Mouse (Mus musculus) midbrain, postnatal 0 days (tissue): Measurements from ENCODE around the gene Adgrl4. TPM values are rescaled to one million over a fixed set of nuclear protein-coding genes. Genes with fewer than 3 reads are reported as not detected.

Source experiments
- ATAC-seq: fragments of 200-750 bp; cut with Nextera tagmentation; 2 replicates; pipeline ENCODE4 v1.8.0; 2017; ENCODE audit warnings: moderate number of reproducible peaks, mild to moderate bottlenecking, moderate TSS enrichment, moderate library complexity; ENCODE audit not compliant: low FRiP score
- DNase-seq: peaks from one replicate; pipeline ENCODE4 v3.0.0-alpha.2; 2015; ENCODE audit warnings: low spot score
- H3K27ac ChIP-seq: fragments of 300-500 bp; sonication (generic); 2 replicates; pipeline ENCODE4 v1.5.1; 2014; ENCODE audit warnings: low read depth, mild to moderate bottlenecking, low read length, mixed read lengths
- H3K27me3 ChIP-seq: fragments of 300-500 bp; sonication (generic); 2 replicates; pipeline ENCODE4 v1.6.1; 2014; ENCODE audit warnings: low read length, control low read depth, mixed read lengths; ENCODE audit not compliant: insufficient read depth
- H3K36me3 ChIP-seq: fragments of 300-500 bp; sonication (generic); 2 replicates; pipeline ENCODE4 v1.6.1; 2014; ENCODE audit warnings: low read length, control low read depth, mixed read lengths; ENCODE audit not compliant: insufficient read depth
- H3K4me1 ChIP-seq: fragments of 300-500 bp; sonication (generic); 2 replicates; pipeline ENCODE4 v1.6.1; 2014; ENCODE audit warnings: mild to moderate bottlenecking, control low read depth, antibody characterized with exemption, low read length, mixed read lengths; ENCODE audit not compliant: insufficient read depth
- H3K4me2 ChIP-seq: fragments of 300-500 bp; sonication (generic); 2 replicates; pipeline ENCODE4 v1.6.1; 2014; ENCODE audit warnings: low read depth, mild to moderate bottlenecking, low read length, mixed read lengths; ENCODE audit not compliant: poor library complexity, severe bottlenecking
- H3K4me3 ChIP-seq: fragments of 300-500 bp; sonication (generic); 2 replicates; pipeline ENCODE4 v1.5.1; 2014; ENCODE audit warnings: low read depth, mild to moderate bottlenecking, low read length, moderate library complexity
- H3K9ac ChIP-seq: fragments of 300-500 bp; sonication (generic); replicated peaks from 2 replicates; pipeline ENCODE4 v1.6.1; 2014; ENCODE audit warnings: mild to moderate bottlenecking, low read length, moderate library complexity, mixed read lengths; ENCODE audit not compliant: poor library complexity, severe bottlenecking
- H3K9me3 ChIP-seq: fragments of 300-500 bp; sonication (generic); 2 replicates; pipeline ENCODE4 v1.6.1; 2016; ENCODE audit warnings: low read length, control low read depth
- CTCF ChIP-seq: IDR thresholded peaks from 2 replicates; pipeline ENCODE4 v1.5.1; 2016; ENCODE audit warnings: antibody characterized with exemption, mild to moderate bottlenecking
- WGBS: fragments of 180-500 bp; shearing (Covaris S2); extraction: QIAGEN DNeasy Blood & Tissue Kit; methylation state at CpG from one replicate; pipeline ENCODE4 v1.1.7; 2014; 5-methylcytosine and 5-hydroxymethylcytosine counted together
- polyA plus RNA-seq: library from polyadenylated mRNA; unstranded; fragments of >200 nt; fragmentation: Nextera tagmentation; extraction: Ambion mirVana; gene quantifications from 2 replicates; pipeline ENCODE4 v1.2.1, GENCODE M21; 2015
- total RNA-seq: library from RNA; depleted of rRNA; stranded (reverse); fragments of >200 nt; gene quantifications from 2 replicates; pipeline ENCODE4 v1.2.3, GENCODE M21; 2014

Gene Adgrl4
- total and polyA plus RNA-seq, 2 experiments from 2014 or later: 13.9 to 23.2 TPM

DNA sequence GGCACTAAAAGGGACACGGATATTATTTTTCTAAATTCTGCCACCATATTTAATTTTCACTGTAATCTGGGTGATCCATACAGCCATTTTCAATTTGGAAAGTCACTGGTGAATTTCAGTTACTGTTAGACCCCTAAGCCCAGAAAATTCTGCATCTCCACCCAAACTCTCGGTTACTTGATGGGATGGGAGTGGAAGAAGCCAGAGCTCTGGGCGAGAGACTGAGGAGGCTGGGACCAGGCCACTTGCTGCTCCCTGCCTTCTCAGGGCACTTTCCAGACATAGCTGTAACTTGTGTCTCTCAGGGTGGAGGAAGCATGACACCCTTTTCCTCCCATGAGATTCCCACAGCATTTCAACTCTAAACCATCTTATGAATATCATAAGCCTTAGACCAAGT is 109.5 kb downstream of the Adgrl4 start:
- Histone ChIP-seq H3K4me1 (no peaks in the 10 kb centered on the region), H3K4me3 (no peak overlapping the region), H3K27ac (no peak overlapping the region), H3K9ac (no peak overlapping the region), H3K36me3 (no peaks in the 10 kb centered on the region), H3K27me3 (no peaks in the 10 kb centered on the region), H3K9me3 (no peaks in the 10 kb centered on the region), H3K4me2 (no peak overlapping the region)
- TF ChIP-seq CTCF: no peak
- DNase-seq (no peak), ATAC-seq (no peak)
- WGBS: 93% methylated on average over 3 of the region's 3 CpGs

DNA sequence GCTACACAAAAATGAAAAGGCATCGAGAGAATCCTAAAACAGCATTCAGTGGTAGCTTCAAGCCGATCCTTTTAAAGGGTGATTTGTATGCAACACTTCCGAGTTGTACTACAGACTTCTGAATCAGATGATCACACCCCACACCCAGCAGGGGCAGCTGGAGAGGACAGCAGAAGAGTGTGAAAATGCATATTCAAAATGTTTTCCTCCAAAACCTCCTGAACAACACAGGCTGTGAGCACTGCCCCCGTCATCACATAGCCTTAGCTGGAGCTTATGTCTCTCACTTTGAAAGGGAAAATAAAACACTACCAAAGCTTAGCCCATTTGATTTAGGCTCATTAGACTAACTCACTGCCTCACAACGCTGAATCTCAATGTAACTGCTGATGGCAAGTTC is 113.3 kb downstream of the Adgrl4 start:
- H3K27ac ChIP-seq: no peak overlapping the region
- H3K36me3 ChIP-seq: no peaks in the 10 kb centered on the region
- H3K9ac ChIP-seq: no peak overlapping the region
- no peak for TF ChIP-seq CTCF
- no peak for DNase-seq
- H3K9me3 ChIP-seq: no peaks in the 10 kb centered on the region
- H3K27me3 ChIP-seq: no peaks in the 10 kb centered on the region
- H3K4me2 ChIP-seq: no peak overlapping the region
- ATAC-seq: no peak
- no peak overlapping the region for H3K4me3 ChIP-seq
- H3K4me1 ChIP-seq: no peaks in the 10 kb centered on the region
- WGBS: 39% methylated on average over 5 of the region's 5 CpGs

DNA sequence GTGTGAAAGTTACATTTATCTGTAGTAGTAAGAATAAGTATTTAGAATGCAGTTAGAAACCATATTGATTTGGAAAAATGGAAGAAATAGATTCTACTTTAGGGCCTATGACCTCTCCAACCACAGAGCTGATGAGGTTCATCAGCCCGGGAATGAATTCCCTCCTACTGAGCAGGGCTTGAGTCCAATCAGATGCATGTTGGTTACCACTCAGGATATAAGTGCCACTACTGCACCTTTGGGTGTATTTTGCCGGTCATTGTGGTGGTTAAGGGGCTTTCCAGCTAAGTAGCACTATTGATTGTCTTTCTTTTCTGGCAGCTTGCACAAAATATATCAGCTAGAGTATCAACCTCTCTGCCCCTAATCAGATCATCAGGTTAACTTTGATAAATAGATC is 118.9 kb downstream of the Adgrl4 start:
- Histone ChIP-seq H3K4me2 (no peak overlapping the region), H3K27ac (no peak overlapping the region), H3K9me3 (no peaks in the 10 kb centered on the region), H3K4me3 (no peak overlapping the region), H3K4me1 (no peaks in the 10 kb centered on the region), H3K27me3 (no peaks in the 10 kb centered on the region), H3K9ac (no peak overlapping the region), H3K36me3 (no peaks in the 10 kb centered on the region)
- ATAC-seq: no peak
- TF ChIP-seq CTCF: no peak
- 79% methylated on average over 2 of the region's 2 CpGs for WGBS
- DNase-seq: no peak

DNA sequence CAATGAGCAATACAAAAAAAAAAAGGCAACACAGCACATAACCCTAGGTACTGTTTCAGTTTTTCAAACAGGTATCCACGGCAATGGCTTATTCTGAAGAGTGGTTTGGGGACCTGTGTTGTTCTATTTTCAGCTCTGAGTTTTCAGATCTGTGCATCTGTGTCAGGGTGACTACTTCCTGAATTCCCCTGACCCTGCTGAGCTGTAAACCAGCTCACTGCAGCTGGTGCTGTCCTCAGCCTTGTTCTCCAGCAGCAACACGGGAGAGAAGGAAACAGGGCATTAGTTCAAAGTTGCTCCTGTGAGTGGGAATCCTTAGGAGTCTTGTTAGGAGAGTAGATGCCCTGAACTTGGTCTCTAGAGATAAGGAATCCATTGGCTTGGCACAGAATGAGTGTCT is 119.4 kb downstream of the Adgrl4 start:
- no peak for ATAC-seq
- TF ChIP-seq CTCF: no peak

DNA sequence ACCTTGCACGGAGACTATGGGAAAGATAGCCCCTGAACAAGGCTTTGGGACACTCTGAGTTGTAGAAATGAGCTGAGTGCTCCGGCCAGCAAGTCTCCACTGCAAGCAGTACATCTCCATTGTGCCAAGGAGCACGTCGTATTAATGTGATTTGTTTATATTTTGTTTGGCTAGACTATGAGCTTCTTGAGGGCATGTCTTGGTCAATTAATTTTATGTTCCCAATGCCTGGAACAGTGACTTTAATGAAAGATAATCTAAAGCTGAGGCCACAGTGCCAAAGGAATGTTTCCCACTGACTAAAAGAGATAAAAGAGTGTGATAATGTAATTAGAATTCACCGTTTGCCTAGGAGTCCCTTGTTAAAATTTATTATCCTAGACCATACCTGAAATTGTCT is 119.9 kb downstream of the Adgrl4 start:
- ATAC-seq (no peak), DNase-seq (no peak)
- no peaks in the 10 kb centered on the region for H3K4me1 ChIP-seq
- no peak overlapping the region for H3K27ac ChIP-seq
- H3K4me3 ChIP-seq: no peak overlapping the region
- no peaks in the 10 kb centered on the region for H3K27me3 ChIP-seq
- H3K36me3 ChIP-seq: no peaks in the 10 kb centered on the region
- no peak overlapping the region for H3K4me2 ChIP-seq
- WGBS: 79% methylated on average over 5 of the region's 5 CpGs
- no peak overlapping the region for H3K9ac ChIP-seq
- TF ChIP-seq CTCF: no peak
- H3K9me3 ChIP-seq: no peaks in the 10 kb centered on the region

More for the DNA sequence above, 119.4 kb downstream of the Adgrl4 start:
- Histone ChIP-seq H3K27ac (no peak overlapping the region), H3K4me2 (no peak overlapping the region), H3K9ac (no peak overlapping the region), H3K27me3 (no peaks in the 10 kb centered on the region), H3K4me3 (no peak overlapping the region), H3K4me1 (no peaks in the 10 kb centered on the region), H3K36me3 (no peaks in the 10 kb centered on the region), H3K9me3 (no peaks in the 10 kb centered on the region)
- no peak for DNase-seq
- 71% methylated on average over 2 of the region's 2 CpGs for WGBS

DNA sequence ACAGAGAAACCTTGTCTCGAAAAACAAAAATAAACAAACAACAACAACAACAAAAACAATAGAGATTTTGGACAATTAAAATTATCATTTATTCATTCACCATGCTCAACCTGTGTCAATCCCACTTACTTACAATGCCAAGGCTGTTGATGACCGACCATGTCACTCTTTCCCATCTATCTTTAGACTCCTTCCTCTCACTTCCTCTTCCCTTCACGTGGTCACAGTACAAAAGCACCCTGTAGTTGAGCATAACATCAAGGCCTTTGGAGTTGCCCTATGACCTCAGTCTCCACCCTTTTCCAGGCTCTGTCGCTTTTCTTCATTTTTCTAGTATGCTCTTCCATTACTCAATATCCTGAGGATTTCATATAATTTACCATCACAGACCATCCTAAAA is 120.7 kb downstream of the Adgrl4 start:
- 71% methylated on average over 4 of the region's 4 CpGs for WGBS
- no peaks in the 10 kb centered on the region for H3K4me1 ChIP-seq
- no peak for ATAC-seq

More for the DNA sequence above, 120.7 kb downstream of the Adgrl4 start:
- no peaks in the 10 kb centered on the region for H3K36me3 ChIP-seq
- TF ChIP-seq CTCF: no peak
- H3K4me2 ChIP-seq: no peak overlapping the region
- DNase-seq: no peak
- H3K27me3 ChIP-seq: no peaks in the 10 kb centered on the region
- no peak overlapping the region for H3K4me3 ChIP-seq
- no peak overlapping the region for H3K9ac ChIP-seq
- H3K27ac ChIP-seq: no peak overlapping the region
- H3K9me3 ChIP-seq: no peaks in the 10 kb centered on the region
